Mouse (Mus musculus): ENCODE results near the gene Gm15093.
"Not testable (repeated sequence)": the region's sequence is repeated elsewhere in the genome, so short reads cannot be mapped to it uniquely, and the experiment has no call there.

The Gm15093 gene

GRCm38 (mm10) chrX:149272077-149272476 is at the start of gene Gm15093:
TSS of gene Gm15093 (plus strand) at chrX:149272377.
- DNase-seq: not testable (repeated sequence)

All from spleen, adult 18-20 months (tissue).